Mouse (Mus musculus) layer of hippocampus, adult 2 months (tissue): ENCODE data around the gene Fbxw2. TPM values are rescaled to one million over a fixed set of nuclear protein-coding genes. Genes with fewer than 3 reads are reported as not detected.
"Not testable (repeated sequence)": the region's sequence is repeated elsewhere in the genome, so short reads cannot be mapped to it uniquely, and the experiment has no call there.

Experiments
- DNase-seq, 2 experiments: peaks; one replicate each; pipeline ENCODE4 v3.0.0; 2022; ENCODE audit warnings: low spot score in 2 of 2
- H3K27ac ChIP-seq: fragments of 200-600 bp; 2 replicates; pipeline ENCODE4 v1.8.1; 2022
- H3K4me3 ChIP-seq: fragments of 200-600 bp; 2 replicates; pipeline ENCODE4 v1.8.1; 2022; ENCODE audit warnings: mild to moderate bottlenecking
- CTCF ChIP-seq: fragments of 200-600 bp; conservative IDR thresholded peaks from 2 replicates; pipeline ENCODE4 v1.8.1; 2022; ENCODE audit warnings: antibody characterized with exemption, mild to moderate bottlenecking, moderate library complexity
- total RNA-seq, 2 experiments: library from RNA; stranded (reverse); gene quantifications; 2 replicates each; pipeline ENCODE4 v1.2.3; 2021

Gene Fbxw2
- total RNA-seq, 2 experiments from 2014 or later, result 78.2 to 84.0 TPM

- H3K4me3 ChIP-seq, result no peak overlapping the region
- no peak for DNase-seq
- no peak overlapping the region for H3K27ac ChIP-seq
- TF ChIP-seq CTCF, result no peak
These were observed 21.3 kb downstream of the Fbxw2 start for GRCm38 (mm10) chr2:34804815-34805214.

- TF ChIP-seq CTCF, result no peak
- peak overlapping the region; percentile 75 for H3K4me3 ChIP-seq
- no peak overlapping the region for H3K27ac ChIP-seq
- DNase-seq, result no peak
These were observed 21.9 kb downstream of the Fbxw2 start for GRCm38 (mm10) chr2:34804172-34804571.

- peak overlapping the region; percentile 75 for H3K4me3 ChIP-seq
- TF ChIP-seq CTCF, result no peak
- H3K27ac ChIP-seq, result no peak overlapping the region
- DNase-seq, result no peak
These were observed 22.4 kb downstream of the Fbxw2 start for GRCm38 (mm10) chr2:34803746-34804145.

- peak overlapping the region; percentile 94 for H3K27ac ChIP-seq
- peak overlapping the region; percentile 75 for H3K4me3 ChIP-seq
- not testable (repeated sequence) for DNase-seq
These were observed 23.4 kb downstream of the Fbxw2 start for GRCm38 (mm10) chr2:34802565-34803245.

GRCm38 (mm10) chr2:34801516-34802482 is 24.3 kb downstream of the Fbxw2 start:
- H3K4me3 ChIP-seq, result peak overlapping the region; percentile 75
- peak overlapping the region; percentile 94 for H3K27ac ChIP-seq
- peak; percentile 98 for DNase-seq
- TF ChIP-seq CTCF, result peak; percentile 57

GRCm38 (mm10) chr2:34800371-34800770 is 25.7 kb downstream of the Fbxw2 start:
- TF ChIP-seq CTCF, result no peak

GRCm38 (mm10) chr2:34799357-34800256 is 26.5 kb downstream of the Fbxw2 start, which contains the start of gene Rabepk:
Gene Rabepk (minus strand): TSS chr2:34799912.
- DNase-seq, result peak; percentile 71 to 82
- Histone ChIP-seq H3K4me3 (peak within 1 kb of the TSS; percentile 72), H3K27ac (peak within 1 kb of the TSS; percentile 77)
- TF ChIP-seq CTCF, result no peak

More at GRCm38 (mm10) chr2:34800371-34800770, 25.7 kb downstream of the Fbxw2 start:
- H3K27ac ChIP-seq, result peak overlapping the region; percentile 77; the same call in 1 of the 2 replicates
- peak overlapping the region; percentile 72 for H3K4me3 ChIP-seq
- DNase-seq, result no peak

- Histone ChIP-seq H3K27ac (no peak overlapping the region), H3K4me3 (no peak overlapping the region)
- DNase-seq, result no peak
- no peak for TF ChIP-seq CTCF
These were observed 30.7 kb downstream of the Fbxw2 start for GRCm38 (mm10) chr2:34795426-34795825.

GRCm38 (mm10) chr2:34794511-34794910 is 31.6 kb downstream of the Fbxw2 start:
- Histone ChIP-seq H3K27ac (no peak overlapping the region), H3K4me3 (no peak overlapping the region)
- no peak for TF ChIP-seq CTCF
- DNase-seq, result no peak

GRCm38 (mm10) chr2:34792543-34792942 is 33.6 kb downstream of the Fbxw2 start:
- peak; percentile 49 for TF ChIP-seq CTCF
- not testable (repeated sequence) for H3K27ac ChIP-seq, H3K4me3 ChIP-seq, DNase-seq

- no peak for DNase-seq
- Histone ChIP-seq H3K27ac (no peak overlapping the region), H3K4me3 (no peak overlapping the region)
- no peak for TF ChIP-seq CTCF
These were observed 35.8 kb downstream of the Fbxw2 start for GRCm38 (mm10) chr2:34790282-34790681.

- TF ChIP-seq CTCF, result peak; percentile 81
- Histone ChIP-seq H3K27ac (no peak overlapping the region), H3K4me3 (no peak overlapping the region)
- no peak for DNase-seq
These were observed 42.0 kb downstream of the Fbxw2 start for GRCm38 (mm10) chr2:34784085-34784484.
